ENCODE assay signal across 8 mouse cellular contexts in genomic region chr8:83901566-83902485, GRCm38 (mm10). TPM values are rescaled to one million over a fixed set of nuclear protein-coding genes. Genes with fewer than 3 reads are reported as not detected.
DNase-seq lines count a peak whose midpoint lies in the region; ATAC-seq lines count a peak whose summit lies in the region.

No protein-coding gene starts in this region.

- 16% methylated on average over 14 of the region's 14 CpGs for WGBS in intestine, embryonic 16.5 days
- WGBS in neural tube, embryonic 14.5 days: 16% methylated on average over 14 of the region's 14 CpGs

- peak overlapping the region; percentile 95 for H3K4me2 ChIP-seq in intestine, embryonic 16.5 days (ENCODE audit: low read depth, low read length)
- H3K4me2 ChIP-seq in neural tube, embryonic 14.5 days (ENCODE audit: low read depth, low read length): peak overlapping the region; percentile 62

- H3K27ac ChIP-seq in intestine, embryonic 16.5 days (ENCODE audit: low read length): no peak overlapping the region
- peak overlapping the region; percentile 98 for H3K27ac ChIP-seq in neural tube, embryonic 14.5 days (ENCODE audit: low read depth, low read length)

- no peak for ATAC-seq in cerebellum, adult (ENCODE audit: insufficient number of reproducible peaks, low FRiP score, low TSS enrichment)
- no peak for ATAC-seq in intestine, embryonic 16.5 days
- no peak for ATAC-seq in neural tube, embryonic 14.5 days (ENCODE audit: low read depth)

- H3K9me3 ChIP-seq in intestine, embryonic 16.5 days (ENCODE audit: control insufficient read depth, low read length): no peaks in the 10 kb centered on the region
- no peaks in the 10 kb centered on the region for H3K9me3 ChIP-seq in neural tube, embryonic 14.5 days (ENCODE audit: control insufficient read depth, low read length)

- peak; percentile 68 for DNase-seq in cerebellum, adult 9-10 months
- peak; percentile 72 to 82 for DNase-seq in right cerebral cortex, postnatal 10 days (ENCODE audit: low spot score in 2 of 2)
- DNase-seq in right cerebral cortex, postnatal 25 days: no peak
- DNase-seq in spleen, adult 18-20 months: no peak
- no peak for DNase-seq in heart, postnatal 10 days

- no peaks in the 10 kb centered on the region for H3K27me3 ChIP-seq in intestine, embryonic 16.5 days (replicated peaks; ENCODE audit: control insufficient read depth, insufficient read depth, low read length)
- no peaks in the 10 kb centered on the region for H3K27me3 ChIP-seq in neural tube, embryonic 14.5 days (ENCODE audit: control insufficient read depth, insufficient read depth, low read length)

- peak overlapping the region; percentile 87; the same call in 1 of the 2 replicates for H3K9ac ChIP-seq in intestine, embryonic 16.5 days (ENCODE audit: low read depth, low read length)
- peak overlapping the region; percentile 99 for H3K9ac ChIP-seq in neural tube, embryonic 14.5 days (replicated peaks; ENCODE audit: low read depth, low read length)

- H3K4me1 ChIP-seq in intestine, embryonic 16.5 days (ENCODE audit: control insufficient read depth, insufficient read depth, low read length): peaks cover 39% of the 10 kb centered on the region
- H3K4me1 ChIP-seq in neural tube, embryonic 14.5 days (ENCODE audit: control insufficient read depth, insufficient read depth, low read length): peaks cover 26% of the 10 kb centered on the region

- no peaks in the 10 kb centered on the region for H3K36me3 ChIP-seq in intestine, embryonic 16.5 days (ENCODE audit: control insufficient read depth, insufficient read depth, low read length)
- H3K36me3 ChIP-seq in neural tube, embryonic 14.5 days (ENCODE audit: control insufficient read depth, insufficient read depth, low read length): no peaks in the 10 kb centered on the region

- intact Hi-C loops in heart, postnatal 10 days (cut with DNase I): no loop called here

- H3K4me3 ChIP-seq in intestine, embryonic 16.5 days (ENCODE audit: low read length): peak overlapping the region; percentile 87
- peak overlapping the region; percentile 97 for H3K4me3 ChIP-seq in neural tube, embryonic 14.5 days (ENCODE audit: low read depth, low read length)

RNA-seq across cellular contexts. Expression of gene Adgrl1, which starts 1.9 kb away (rescaled TPM):
- polyA plus RNA-seq in intestine, embryonic 16.5 days (2015; fragmentation: Nextera tagmentation; extraction: Ambion mirVana): 7.9 and 8.1 TPM in 2 replicates
- 60.8 and 75.0 TPM in 2 replicates for polyA plus RNA-seq in neural tube, embryonic 14.5 days (2014; fragmentation: Nextera tagmentation; extraction: Ambion mirVana)
- 10 to 100 TPM; 29.8 to 29.9 TPM for total RNA-seq in heart, postnatal 10 days (2021)

RNA-seq across cellular contexts. Expression of gene Gm10644, which starts 53.2 kb away (rescaled TPM):
- 0.39 TPM in 2 replicates for polyA plus RNA-seq in intestine, embryonic 16.5 days (2015; fragmentation: Nextera tagmentation; extraction: Ambion mirVana)
- polyA plus RNA-seq in neural tube, embryonic 14.5 days (2014; fragmentation: Nextera tagmentation; extraction: Ambion mirVana): 0.82 and 1.1 TPM in 2 replicates
- under 1 TPM; 0.20 to 0.22 TPM for total RNA-seq in heart, postnatal 10 days (2021)

RNA-seq across cellular contexts. Expression of gene Asf1b, which starts 53.5 kb away (rescaled TPM):
- polyA plus RNA-seq in intestine, embryonic 16.5 days (2015; fragmentation: Nextera tagmentation; extraction: Ambion mirVana): 50.4 and 61.7 TPM in 2 replicates
- polyA plus RNA-seq in neural tube, embryonic 14.5 days (2014; fragmentation: Nextera tagmentation; extraction: Ambion mirVana): 5.1 and 7.6 TPM in 2 replicates
- 1 to 10 TPM; 7.6 to 7.8 TPM for total RNA-seq in heart, postnatal 10 days (2021)

Comparison
In these comparisons a context has a peak if more than half of its experiments do, and no peak if none do; other contexts are left out.
1. DNase-seq: peak in cerebellum, adult 9-10 months (single experiment) and right cerebral cortex, postnatal 10 days (2 of 2); none in right cerebral cortex, postnatal 25 days (single experiment), spleen, adult 18-20 months (0 of 2) and heart, postnatal 10 days (0 of 2).